Mouse (Mus musculus) naive thymus-derived CD4-positive, alpha-beta T cell, adult 5 months (primary cell): ENCODE data around the gene Drc1. TPM values are rescaled to one million over a fixed set of nuclear protein-coding genes. Genes with fewer than 3 reads are reported as not detected.

Experiments used
- polyA plus RNA-seq: library from polyadenylated mRNA; unstranded; fragments of 100-300 nt; shearing (Covaris generic); gene quantifications from one replicate; pipeline ENCODE4 v1.2.1, GENCODE M21; 2017

The Drc1 gene
- 6.1 TPM for polyA plus RNA-seq

GRCm38 (mm10) chr5:30281291-30281732 is at the start of gene Drc1:
Drc1 (plus strand) TSS chr5:30281388.

GRCm38 (mm10) chr5:30232271-30232971 is 48.8 kb upstream of the Drc1 start, which contains the start of gene Selenoi:
Selenoi (plus strand) TSS chr5:30232581.

Other genes with a start within 250 kb of the Drc1 start
- gene Tyms, start 207.8 kb upstream of the Drc1 start, polyA plus RNA-seq: 4.6 TPM
- not detected for gene Garem2, start 176.2 kb upstream of the Drc1 start, polyA plus RNA-seq
- gene 3110082J24Rik, start 175.3 kb upstream of the Drc1 start, polyA plus RNA-seq: not detected
- 91.2 TPM for gene Hadha, start 126.2 kb upstream of the Drc1 start, polyA plus RNA-seq
- gene Hadhb, start 126.1 kb upstream of the Drc1 start, polyA plus RNA-seq: 219 TPM
- not detected for gene Adgrf3, start 75.7 kb upstream of the Drc1 start, polyA plus RNA-seq
- gene Selenoi, start 48.8 kb upstream of the Drc1 start, polyA plus RNA-seq: 21.6 TPM
- not detected for gene Otof, start 180.5 kb downstream of the Drc1 start, polyA plus RNA-seq
- gene 1700001C02Rik, start 184.7 kb downstream of the Drc1 start, polyA plus RNA-seq: not detected